Mouse (Mus musculus) adrenal gland, postnatal 25 days (tissue): ENCODE measurements around the gene Rad23a. TPM values are rescaled to one million over a fixed set of nuclear protein-coding genes. Genes with fewer than 3 reads are reported as not detected.
A peak's percentile ranks its signal among the peaks of the same experiment; 100 is the strongest.

Source experiments
- DNase-seq: peaks from one replicate; pipeline ENCODE4 v3.0.0; 2021; ENCODE audit warnings: mixed read lengths
- total RNA-seq: library from RNA; stranded (reverse); gene quantifications from 2 replicates; pipeline ENCODE4 v1.2.3, GENCODE M21; 2021

Gene Rad23a
- total RNA-seq, 1 experiment from 2014 or later: 120 TPM

DNA sequence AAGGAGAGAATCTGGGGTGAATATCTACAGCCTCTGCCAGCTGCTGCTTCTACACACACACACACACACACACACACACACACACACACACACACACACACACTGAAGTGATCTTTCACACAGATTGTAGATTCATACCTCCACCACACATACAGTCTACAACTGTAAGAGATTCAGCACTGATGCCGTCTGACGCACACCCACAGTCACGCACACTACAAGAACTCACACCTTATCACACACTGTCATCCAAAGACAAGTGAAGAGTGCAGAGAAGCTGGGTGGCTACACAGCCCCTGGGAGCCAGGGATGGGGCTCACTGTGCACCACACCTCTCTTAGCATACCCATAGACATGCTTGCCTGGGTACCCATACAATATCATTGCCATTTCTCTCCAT lies 26.6 kb downstream of the Rad23a start:
- DNase-seq: no peak

DNA sequence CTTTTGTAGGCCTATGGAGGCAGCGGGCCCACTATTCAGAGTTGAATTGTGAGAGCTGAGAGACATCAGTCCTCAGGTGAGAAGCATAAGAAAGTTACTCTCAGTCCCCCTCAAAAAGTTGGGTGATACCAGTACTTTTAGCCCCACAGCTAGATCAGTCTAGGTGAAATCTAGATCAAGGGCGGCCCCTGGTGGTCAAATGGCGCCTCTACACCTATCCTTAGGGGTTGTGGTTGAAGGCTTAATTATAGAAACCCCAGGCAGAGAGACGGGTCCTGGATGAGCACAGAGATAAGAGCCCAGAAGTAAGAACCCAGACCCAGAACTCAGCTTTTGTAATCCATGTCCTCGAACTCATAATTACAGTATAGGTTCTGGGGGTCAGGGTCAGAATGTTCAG lies 27.4 kb downstream of the Rad23a start:
- DNase-seq: peak; percentile 87

DNA sequence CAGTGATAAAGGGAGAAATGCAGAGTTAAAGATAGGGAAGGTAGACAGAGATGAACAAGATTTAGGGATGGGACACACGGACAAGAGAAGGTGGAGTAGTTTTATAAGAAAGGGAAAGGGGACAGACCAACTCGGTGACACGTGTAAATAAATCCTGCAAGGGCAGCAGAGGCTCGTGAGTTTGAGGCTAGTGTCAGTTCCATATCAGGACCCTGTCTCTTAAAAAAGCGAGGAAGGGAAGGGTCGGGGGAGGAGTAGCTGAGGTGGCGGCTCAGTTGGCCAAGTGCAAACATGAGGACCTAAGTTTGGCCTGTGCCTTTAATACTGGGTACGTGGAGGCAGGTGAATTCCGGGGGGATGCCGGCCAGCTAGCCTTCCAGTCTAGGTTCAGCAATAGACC lies 29.2 kb downstream of the Rad23a start:
- no peak for DNase-seq

DNA sequence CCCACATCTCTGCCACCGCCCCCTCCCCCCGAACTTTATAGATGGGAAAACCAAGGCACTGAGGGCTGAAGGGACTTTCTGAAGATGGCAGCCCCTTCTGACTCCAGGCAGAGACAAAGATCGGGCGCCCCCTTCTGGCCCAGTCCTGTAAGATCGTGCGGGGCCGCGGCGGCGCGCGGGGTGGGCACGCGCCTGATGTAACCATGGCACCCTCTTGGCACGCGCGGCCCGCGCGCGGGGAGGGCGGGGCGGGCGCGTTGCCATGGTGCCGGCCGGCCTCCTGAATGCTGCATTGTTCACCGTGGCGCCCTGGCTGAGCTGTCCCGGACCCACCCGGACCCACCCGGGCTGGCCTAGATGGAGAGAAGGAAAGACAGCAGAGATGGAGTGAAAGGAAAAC lies 29.6 kb downstream of the Rad23a start:
- DNase-seq: peak; percentile 95

DNA sequence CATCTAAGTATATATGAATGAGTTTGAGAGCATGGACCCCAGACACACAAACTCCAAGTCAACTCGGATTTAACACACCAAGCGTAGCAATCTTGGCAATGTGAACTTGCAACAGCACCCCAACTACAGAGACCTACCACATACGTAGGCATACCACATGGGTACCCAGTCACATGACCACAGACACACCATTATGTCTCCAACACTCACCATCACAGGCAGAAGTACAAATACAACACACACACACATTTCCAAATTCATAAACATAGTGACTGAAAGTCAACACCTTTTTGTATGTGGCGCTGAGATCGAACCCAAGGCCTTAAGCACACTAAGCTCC lies 30.6 kb downstream of the Rad23a start:
- DNase-seq: no peak

DNA sequence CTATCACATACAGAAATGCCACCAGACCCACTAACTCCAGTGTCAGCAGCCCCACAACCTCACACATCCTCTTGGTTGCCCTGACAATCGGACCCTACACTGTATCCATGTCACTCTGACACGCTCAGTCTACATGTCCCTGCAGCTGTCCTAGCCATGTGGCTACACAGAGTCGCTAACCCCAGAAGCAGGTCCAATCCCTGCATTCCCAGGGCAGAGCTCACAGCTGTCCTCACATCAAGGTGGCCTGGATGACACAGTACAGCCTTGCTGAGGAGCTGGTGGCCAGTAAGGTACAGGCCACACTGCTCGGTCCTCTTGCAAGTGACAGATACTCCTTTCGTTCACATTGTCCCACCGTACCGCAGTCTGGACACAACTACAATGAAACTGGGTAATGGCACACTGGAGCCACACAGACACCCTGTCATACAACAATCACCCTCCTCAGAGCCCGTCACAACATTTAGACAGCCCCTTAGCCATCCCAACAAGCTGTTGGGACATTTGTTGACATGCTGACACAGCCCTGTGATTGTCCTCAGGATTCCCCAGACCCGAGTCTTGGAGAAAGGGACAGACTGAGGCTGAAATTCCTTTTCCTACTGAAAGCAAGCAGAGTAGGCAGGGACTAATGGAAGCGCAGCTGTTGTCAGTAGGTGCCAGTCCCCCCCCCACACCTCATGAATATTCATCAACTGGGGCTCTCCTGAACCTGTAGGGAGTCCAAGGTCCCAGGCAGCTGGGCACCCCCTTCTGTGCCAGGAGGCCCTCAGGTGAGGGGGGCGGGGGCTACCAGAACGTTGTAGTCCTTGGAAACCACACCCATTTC lies 31.1 kb downstream of the Rad23a start:
- no peak for DNase-seq

DNA sequence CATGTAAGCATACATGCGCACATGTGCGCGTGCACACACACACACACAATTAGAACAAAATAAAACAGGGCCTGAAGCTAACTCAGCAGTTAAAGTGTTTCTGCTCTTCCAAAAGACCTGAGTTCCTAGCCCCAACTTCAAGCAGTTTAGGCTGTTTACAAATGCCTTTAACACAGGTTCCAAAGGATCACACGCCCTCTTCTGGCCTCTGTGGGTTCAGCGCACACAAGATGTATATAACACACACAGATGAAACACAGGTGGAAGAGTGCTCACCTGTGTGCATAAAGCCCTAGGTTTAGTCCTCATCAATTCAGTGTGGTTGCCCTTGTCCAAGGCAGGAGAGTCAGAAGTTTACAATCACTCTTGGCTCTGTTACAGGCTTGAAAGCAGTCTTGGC lies 34.4 kb downstream of the Rad23a start:
- DNase-seq: no peak

DNA sequence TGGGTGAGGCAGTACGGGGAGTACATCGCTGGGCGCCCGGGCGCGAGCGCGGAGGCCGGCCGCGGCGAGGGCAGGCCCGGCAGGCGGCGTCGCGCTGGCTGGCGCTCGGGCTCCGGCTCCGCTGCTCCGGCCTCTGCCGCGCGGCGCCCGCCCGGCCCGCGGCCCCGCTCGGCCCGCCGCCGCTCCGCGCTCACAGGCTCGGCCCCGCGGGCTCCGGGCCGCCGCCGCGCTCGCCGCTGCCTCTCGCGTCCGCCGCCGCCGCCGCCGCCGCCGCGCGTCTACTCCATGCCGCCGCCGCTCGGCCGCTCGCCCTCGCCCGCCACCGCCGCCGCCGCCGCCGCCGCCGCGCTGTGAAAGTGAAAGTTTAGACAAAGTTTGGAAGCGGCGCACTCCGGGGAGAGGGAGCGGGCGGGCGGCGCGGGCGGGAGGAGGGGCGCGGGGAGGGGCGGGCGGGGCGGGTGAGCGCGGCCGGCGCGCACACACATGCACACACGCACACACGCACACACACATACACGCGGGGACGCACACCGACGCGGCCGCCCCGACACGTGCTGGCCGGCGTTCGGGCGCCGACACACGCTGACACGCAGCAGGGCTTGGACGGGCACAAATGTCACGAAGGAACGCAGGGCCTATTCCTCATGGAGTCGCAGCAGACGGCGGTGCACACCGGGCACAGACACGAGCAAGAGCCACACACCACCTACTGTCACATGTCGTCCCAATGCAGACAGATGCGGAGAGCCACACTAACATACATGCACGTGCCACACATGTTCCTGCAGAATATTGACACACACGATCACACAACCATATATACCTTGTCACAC lies 40.2 kb downstream of the Rad23a start, which contains the start of gene Nfix:
Gene Nfix, minus strand, starts transcription at position 346 of the 833 bp plus-strand sequence.
- DNase-seq: peak; percentile 79

DNA sequence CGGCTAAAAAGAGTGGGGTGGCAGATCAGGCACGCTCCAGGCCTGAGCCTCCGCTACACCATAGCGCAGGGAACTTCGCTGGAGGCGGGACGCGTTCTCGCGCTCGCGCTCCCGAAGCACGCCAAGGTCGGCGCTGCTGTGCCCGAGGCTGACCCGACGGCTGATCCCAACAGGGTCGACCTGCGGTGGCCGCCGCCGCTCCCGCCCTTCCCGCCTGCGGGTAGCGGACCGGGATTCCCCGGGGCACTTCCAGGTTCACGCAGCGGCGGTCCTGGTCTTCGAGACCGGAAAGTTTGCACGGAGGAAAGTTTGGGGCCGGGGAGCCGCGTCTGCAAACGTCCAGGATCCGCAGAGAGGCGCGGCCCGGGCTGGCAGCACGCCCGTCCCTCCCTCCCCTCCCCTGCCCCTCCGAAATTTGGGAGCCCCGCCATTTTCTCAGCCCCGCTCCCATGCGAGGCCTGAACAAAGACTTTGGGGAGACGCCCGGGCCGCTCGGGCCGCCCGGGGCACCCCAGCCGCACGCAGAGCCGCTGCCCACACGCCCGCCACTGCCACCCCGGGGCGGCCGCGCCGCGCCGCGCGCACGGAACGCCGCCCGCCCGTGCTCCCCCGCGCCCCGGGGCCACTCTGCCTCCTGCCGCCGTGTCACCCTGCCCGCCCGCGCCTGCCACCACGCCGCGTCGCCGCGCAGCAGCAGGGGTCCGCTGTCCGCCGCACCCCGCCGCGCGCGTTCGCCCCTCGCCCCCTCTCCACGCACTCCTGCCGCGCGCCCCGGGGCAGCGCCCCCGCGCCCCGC lies 41.1 kb downstream of the Rad23a start:
- DNase-seq: peak; percentile 76

DNA sequence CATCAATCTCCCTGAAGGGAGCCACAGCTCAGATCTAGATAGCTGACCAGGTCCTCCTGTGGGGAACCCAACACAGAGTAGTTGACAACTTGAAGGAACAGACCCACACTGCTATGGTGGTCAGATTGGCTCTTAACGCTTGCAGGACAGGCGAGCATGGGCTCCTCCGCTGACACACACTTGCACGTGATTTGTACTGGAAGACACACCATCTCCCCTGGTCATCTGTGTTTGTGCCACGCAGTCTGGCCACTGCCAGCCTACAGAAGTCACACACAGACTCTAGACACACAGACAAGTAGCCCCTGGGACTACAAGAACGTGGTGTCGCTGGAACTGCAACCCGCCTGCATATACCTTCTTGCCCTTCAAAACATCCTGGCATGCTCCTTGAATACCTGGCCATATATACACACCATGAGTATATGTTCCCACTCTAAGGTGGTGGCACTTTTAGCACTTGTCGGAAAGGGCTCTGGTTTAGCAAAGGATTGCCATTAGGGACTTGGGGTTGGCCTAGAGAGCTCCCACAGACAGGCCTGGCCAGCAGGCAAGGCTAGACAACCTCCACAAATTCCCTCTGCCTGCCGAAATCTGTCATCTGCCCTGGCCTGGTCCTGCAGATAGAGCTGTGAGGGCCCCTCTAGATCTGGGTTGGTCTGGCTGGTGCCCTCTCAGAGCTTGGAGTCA lies 41.9 kb downstream of the Rad23a start:
- DNase-seq: no peak

DNA sequence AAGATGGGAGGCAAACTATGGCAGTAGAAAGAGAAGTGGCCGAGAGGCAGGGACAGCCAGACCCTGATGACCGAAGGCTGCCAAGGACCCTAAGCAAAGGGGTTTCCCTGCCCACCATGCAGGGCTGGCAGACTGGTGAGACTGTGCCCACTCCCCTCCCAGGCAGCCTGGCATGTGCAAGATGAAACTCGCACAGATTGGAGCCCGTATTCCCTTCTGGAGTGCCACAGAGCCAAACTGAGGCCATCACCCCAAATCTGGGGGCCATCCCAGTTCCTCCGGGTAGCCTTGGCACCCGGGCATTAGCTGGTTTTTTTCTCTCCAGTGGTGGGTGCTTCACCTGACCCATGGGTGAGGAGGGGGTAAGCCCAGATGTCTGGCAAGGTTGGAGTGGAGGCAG lies 42.5 kb downstream of the Rad23a start:
- no peak for DNase-seq

DNA sequence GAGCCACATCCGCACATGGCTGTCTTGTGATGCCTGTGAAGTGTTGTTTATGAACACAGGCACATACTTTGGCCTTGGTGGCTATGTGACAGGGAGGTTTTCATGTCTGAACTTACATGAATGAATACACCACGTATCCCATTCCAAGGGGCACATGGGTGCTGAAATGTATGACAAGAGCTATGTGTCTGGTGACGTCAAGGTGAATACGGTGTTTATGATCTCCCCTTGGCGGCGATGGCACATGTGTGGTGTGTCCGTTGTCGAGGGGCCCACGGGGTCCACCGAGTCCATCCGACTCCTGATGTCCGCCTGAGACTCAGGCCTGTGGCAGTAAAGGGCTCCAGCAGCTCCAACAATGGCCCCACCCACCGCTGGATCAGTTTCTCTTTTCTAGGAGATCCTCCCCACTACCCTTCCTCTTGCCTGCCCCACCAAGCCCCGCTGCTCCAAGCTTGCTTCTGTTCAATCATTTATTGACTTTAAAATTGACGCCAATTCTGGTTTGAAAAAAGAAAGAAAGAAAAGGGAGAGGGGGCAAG lies 43.1 kb downstream of the Rad23a start:
- no peak for DNase-seq

DNA sequence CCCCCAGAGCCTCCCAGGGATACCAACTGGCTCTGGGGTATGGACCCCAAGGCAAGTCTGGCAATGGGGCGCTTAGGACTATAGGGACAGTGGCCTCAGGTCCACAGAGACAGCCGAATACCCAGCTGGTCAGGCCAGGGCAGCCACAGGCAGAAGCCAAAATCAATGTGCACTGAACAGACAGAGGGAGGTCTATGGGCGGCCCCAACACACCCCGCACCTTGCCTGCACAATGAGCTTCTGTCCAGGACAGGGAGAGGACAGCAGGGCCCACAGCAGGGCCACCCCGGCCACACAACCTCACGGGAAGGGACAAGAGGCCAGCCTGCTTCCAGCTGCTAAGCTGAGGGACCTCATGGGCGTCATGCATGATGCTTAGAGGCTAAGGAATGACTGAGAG lies 46.0 kb downstream of the Rad23a start:
- DNase-seq: no peak

DNA sequence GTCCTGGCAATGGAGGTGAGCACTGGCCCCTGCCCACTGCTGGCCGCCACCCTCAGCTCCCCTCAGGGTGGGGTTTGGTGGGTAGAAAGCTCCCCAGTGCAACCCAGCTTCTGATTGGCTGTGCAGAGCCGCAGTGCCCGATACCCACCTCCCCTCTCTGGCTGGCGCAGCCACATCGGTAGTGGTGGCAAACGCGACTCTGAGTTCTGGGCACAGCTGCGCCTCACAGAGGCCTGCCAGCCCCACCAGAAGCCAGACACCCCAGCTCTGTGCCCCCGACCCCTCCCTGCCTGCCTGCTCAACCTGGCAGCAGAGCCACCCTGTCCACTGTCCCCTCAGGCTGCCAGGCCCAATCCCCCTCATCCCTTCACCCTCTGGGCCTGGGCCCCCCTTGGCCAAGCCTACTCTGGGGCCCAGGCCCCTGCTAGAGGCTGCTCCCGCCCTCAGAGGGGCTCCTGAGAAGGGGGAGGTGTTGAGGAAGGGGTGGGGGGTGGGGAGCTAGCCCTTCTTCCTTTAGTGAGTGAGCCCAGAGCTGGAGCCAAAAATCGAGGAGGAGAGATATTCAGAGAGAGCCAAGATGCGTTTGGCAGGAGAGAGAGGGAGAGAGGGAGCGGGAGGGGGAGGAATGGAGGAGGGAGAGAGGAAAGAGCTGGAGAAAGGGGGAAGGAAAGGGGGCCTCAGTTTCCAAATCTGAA lies 46.5 kb downstream of the Rad23a start:
- no peak for DNase-seq

DNA sequence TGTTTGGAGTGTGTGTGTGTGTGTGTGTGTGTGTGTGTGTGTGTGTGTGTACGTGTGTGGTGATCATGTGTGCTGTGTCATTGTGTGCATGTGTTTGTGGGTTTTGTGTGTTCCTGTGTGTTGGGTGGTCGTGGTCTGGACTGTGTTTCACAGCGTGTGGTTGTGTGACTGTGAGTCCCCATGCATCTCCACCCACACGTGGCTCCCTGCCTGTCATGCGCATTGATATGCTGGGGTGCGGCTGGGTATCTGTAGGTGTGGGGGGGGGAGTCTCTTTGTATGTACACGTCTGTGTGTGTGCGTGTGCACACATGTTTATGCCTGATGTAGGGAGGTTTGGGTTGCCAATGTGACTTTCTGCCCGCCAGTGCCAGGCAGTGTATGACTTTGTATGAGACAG lies 47.3 kb downstream of the Rad23a start:
- DNase-seq: no peak

DNA sequence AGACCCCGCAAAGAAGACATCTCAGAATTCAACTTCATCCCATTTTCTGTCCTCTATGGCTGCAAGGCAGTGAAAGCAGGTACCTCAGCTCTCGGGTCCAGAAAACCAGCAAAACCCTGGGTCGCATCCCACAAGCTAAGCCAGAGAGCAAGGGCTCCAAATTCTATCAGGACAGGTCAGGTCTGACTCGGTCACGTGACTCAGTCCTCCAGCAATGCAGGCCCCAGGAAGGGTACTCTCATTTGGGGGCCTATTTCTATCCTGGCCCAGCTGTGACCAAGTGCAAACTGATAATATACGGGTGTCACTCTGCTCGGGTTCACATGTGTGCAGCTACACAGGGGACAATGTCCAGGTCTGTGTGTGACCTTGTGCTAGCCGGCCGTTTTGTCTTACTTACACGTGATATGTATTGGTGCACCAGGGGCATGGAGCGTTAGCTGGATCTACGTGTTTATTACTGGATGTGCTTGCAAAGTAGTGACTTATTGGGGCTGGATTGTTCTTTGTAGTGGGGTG lies 48.0 kb downstream of the Rad23a start:
- no peak for DNase-seq

DNA sequence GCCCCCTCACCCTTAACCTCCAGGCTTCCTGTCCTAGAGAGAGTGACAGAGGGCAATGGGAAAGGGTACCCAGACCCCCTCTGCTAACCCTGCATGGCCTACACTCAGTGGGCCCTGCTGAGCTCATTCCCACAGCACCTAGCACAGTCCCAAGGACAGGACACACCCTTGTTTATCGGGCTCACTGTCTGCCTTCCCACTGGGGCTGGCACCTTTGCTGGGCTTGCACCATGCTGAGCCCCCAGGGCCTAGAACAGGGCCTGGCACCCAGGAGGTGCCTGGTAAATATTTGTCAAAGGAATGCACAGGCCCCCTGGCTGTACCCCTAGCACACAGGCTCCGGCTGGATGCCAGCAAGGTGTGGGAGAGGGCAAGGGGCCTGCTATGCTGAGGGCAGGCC lies 49.9 kb downstream of the Rad23a start:
- DNase-seq: no peak

DNA sequence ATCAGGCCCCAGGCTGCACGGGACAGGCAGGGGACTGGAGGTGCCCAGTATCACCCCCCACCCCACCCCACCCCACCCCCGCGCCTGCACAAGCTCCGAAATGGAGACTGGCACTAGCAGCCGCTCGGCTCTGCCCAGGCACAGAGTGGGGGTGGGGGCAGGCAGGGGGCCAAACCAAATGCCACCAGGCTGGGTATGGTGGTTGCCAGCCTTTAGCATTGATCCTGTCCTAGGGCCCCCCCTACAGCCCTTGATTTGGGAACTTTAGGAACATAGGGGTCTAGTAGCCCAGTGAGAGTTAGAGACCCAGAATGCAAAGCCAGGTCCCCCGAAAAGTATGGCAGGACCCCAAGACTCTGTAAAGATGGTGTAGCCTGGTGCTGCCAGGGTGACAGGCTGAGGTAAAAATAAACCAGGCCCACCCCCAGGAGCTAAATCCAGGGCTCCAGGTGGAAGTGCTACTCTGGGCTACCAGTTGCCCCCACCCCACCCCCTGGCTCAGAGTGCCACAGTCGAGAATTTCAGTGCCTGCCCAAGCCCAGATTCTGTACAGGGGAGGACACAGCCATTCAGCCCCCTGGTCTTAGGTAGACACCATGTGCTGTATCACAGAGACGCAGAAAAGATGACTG lies 50.5 kb downstream of the Rad23a start:
- DNase-seq: peak; percentile 53

DNA sequence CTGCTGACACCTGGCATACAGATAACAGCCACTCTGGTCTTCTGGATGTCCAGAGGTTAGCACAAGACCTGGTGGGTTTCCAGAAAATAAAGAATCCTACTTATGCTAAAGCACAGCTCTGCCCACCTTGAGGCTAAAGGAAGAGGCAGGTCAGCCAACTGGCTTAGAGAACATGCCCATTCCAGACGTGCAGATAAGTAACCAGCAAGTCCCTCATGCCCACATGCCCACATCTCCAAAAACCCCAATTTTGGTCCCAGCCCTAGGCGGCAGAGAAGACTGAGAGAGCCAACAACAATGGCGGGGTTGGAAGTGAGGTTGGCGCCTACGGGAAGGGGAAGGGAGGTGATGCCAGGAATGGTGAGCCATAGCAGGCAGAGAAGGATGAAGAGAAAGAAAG lies 51.1 kb downstream of the Rad23a start:
- no peak for DNase-seq

DNA sequence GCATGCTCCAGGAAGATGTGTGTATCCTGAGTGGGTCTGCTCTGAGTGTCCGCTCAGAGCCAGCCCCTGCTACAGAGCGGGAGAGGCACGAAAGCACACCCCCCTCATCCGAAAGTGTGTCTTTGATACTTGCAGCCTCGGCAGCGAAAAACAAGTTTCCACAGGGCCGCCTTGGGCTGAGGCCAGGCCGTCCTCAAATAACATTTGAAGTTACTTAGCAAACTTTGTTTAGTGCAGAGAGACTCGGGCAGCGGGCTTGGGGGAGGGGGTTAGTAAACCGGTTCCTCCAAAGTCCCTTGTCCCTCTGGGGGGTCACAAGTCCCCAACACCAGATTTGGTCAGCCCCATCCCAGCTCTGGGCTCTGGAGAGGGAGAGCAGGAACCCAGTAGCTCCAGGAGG lies 51.6 kb downstream of the Rad23a start:
- peak; percentile 56 for DNase-seq
